Mouse (Mus musculus) kidney, postnatal 25 days (tissue): ENCODE measurements at regions not wholly inside any gene's neighbourhood (a gene's known extent, or its start where the extent isn't known, plus 50 kb on each side); places are given as distances from the start of the nearest gene placed in this dataset.

Experiments
- DNase-seq, 2 experiments: peaks; one replicate each; pipeline ENCODE4 v3.0.0; 2021; ENCODE audit warnings: mixed read lengths in 2 of 2

DNA sequence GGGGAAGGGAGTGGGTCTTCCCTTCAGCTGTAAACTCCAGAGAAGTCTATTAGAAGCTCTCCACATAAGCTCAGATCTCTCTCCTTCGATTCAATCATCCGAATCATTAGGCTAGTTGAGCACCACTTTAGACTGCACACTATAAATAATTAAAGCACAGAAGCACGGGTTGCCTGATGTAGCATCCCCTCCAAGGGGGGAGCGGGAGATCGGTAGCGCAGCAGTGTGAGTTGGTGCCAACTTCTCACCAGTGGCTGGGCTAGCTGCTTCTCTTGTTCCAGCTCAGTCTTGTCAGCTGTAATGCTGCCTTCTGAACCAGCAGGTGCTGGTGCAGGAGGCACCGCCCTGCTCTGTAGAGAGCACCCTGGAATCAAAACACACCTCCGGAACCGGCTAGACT lies 78.6 kb downstream of the A830031A19Rik start:
- DNase-seq: no peak

DNA sequence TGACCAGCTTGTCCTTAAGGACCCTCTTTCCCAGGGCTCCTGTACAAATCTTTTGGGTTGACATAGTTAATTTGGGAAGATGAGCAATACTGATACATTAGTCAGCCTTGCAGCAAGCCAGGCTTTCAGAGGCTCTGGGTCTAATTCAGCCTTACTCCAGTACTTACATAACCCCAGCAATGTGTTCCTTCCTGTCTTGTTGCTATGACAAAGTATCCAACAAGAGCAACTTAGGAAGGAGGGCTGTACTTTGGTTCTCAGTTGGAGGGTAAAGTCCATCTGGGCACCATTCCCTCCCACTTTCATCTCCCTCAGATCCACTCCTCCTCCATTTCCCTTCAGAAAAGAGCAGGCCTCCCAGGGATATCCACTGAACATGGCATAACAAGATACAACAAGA lies 80.7 kb downstream of the A830031A19Rik start:
- DNase-seq: no peak

DNA sequence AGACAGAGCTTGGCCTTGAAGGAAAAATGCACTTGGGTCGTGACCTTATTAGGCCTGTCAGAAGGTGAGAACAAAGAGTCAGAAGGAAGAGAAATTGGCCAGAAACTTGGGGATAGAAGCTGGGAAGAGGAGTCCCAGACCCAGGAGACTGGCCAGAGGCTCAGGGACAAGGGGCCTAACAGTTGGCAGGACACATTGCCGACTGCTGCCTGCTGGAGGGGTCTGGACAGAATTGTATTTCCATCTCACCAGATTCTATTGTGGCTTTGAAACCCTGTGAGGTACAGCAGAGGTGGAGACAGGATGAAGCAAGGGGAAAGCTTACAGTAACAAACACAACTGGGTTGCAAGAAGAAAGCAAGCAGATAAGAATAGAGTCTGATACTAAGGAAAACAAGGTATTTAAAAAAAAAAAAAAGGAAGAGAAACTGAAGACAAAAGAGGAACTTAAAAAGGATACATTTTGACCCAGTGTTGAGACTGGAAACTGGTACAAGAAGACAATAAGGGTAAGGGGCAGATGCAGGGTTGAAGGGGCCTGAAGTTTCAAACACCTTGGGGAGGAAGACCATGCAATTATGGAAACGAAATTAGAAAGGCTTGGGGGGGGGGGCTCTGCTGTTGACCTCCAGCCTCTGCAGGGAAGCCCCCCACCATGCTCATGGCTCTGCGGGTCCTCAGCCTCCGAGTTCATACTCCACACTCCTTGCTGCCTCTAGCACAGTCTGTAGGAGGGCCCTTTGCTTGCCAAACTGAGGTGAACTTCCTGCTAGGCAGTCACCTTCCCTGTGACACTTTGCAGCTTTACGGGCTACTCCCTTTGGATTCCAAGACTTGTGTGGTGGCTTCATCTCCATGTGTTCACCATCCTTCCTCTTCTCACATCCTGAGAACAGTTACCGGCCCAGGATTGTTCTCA lies 87.1 kb downstream of the A830031A19Rik start:
- DNase-seq: no peak

DNA sequence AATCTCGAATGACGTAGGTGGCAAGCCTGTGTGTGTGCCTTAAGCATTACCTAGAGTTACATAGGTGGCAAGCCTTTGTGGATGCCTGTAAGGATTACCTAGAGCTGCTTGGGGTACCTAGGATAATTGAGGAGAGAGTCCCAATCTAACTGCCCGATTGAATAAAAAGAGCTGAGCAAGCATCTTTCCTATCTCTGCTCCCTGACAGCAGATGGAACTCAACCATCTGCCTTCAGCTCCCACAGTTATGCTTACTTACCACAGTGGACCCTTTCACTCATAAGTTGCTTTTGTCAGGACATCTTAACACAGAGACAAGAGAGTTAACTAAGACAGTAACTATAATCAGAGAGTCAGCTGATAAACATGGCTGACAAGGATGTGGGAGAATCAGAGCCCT lies 89.6 kb downstream of the A830031A19Rik start:
- DNase-seq: no peak

DNA sequence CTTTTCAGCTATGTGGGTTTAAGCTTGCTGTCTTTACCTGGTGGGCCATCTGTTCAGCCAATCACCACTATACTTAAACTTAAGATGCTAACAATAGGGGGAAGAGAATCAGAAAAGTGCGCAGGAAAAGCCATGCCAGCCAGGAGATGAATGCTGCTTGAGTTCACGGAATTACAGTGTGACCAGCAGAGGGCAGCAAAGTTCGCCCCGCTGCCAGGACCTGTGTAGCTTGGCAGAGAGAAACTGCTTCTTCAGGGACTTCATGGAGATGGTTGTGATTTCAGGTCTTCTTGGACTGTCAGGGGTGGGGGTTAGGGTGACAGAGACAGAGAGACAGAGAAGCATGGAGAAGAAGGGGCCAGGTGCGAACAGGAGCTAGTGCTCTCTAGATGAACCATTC lies 84.3 kb upstream of the Papolg start:
- peak; percentile 61 to 69 for DNase-seq

DNA sequence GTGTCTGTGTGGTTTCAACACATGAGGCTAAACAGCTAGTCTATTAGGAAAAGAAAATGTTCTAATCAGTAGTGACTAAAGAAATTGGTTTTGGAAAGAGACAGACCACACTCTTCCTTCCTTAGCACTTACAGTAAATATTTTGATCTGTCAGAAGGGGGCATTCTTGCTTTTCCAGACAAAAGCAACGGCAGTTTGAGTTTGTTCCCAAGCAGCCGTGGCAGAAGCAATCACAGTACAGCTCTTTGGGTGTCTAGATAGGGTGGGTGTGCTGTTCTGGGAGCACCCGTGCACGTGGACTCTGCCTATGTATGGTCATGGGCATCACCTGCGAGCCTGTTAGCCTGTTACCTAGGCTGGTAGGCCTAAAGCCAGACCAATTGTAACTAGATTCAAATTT lies 83.2 kb upstream of the Papolg start:
- DNase-seq: no peak

DNA sequence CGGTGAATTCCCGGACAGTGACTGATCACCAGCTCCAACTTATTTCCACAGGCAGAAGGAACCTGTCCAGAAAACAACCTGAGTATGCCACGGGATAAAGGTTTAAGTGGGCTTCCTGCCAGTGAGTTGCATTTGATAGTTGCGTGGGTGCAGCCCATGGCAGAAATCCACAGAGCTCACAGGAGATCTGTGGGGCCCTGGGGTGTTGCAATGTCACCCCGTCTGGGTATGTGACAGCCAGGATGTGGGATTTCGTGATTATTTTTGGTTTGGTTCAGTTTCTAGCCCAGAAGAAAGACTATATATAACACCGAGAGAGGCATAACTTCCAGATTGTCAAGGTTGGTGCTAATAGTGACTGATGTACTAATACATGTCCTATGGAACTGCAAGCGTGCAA lies 82.0 kb upstream of the Papolg start:
- DNase-seq: no peak

DNA sequence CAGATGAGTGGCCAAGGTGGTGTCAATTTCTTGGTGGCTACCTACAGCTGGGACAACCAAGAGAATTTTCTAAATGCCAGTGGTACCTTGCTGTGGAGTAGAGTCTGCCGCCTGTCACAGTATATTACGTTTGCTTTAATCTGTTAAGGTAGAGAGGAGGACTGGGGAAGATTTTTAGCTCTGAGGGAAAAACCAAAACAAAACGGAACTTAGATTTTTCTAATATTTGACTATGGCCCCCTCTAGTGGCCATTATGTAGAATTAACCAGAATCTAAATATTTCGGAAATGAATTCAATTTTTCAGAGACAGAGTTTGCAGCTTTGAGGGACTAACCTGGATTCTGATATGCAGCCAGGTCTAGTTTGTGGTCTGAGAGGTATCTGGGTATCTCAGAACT lies 59.3 kb upstream of the Papolg start:
- no peak for DNase-seq

DNA sequence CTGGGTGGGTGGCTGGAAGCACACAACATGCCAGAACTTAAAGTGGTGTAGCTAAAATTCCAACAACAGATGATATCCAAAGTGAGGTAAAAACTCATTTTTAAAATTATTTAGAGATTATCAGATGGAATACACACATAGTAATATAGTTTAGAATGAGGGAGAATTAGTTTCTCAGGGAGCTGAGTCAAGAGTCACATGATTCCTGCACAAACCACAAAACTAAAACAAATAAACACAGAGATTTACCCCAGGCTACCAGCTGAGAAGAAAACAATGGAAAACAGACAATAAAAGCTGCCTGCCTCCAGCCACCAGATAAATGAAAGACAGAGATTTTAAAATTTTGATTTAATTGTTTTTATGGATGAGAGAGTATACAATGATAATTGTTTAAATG lies 50.9 kb upstream of the Papolg start:
- no peak for DNase-seq
